Mouse (Mus musculus) retina, embryonic 14.5 days (tissue): ENCODE results near the gene Nat10.
A peak's percentile ranks its signal among the peaks of the same experiment; 100 is the strongest.

Source experiments
- DNase-seq: peaks from one replicate; pipeline ENCODE4 v3.0.0-alpha.2; 2015; ENCODE audit warnings: low spot score

The Nat10 gene

GRCm38 (mm10) chr2:103745481-103745880 lies 15.6 kb downstream of the Nat10 start:
- no peak for DNase-seq

GRCm38 (mm10) chr2:103743988-103744387 lies 17.1 kb downstream of the Nat10 start:
- peak; percentile 85 for DNase-seq

- DNase-seq: no peak
These were observed 17.5 kb downstream of the Nat10 start for GRCm38 (mm10) chr2:103743536-103743935.

- DNase-seq: no peak
These were observed 18.2 kb downstream of the Nat10 start for GRCm38 (mm10) chr2:103742821-103743220.

- DNase-seq: no peak
These were observed 29.6 kb downstream of the Nat10 start for GRCm38 (mm10) chr2:103731423-103731822.

- DNase-seq: no peak
These were observed 30.1 kb downstream of the Nat10 start for GRCm38 (mm10) chr2:103730999-103731398.

- DNase-seq: no peak
These were observed 33.0 kb downstream of the Nat10 start for GRCm38 (mm10) chr2:103728027-103728540.

GRCm38 (mm10) chr2:103724521-103724920 lies 36.5 kb downstream of the Nat10 start:
- no peak for DNase-seq

- DNase-seq: no peak
These were observed 41.8 kb downstream of the Nat10 start for GRCm38 (mm10) chr2:103719292-103719646.

GRCm38 (mm10) chr2:103718594-103719291 lies 42.3 kb downstream of the Nat10 start:
- peak; percentile 85 for DNase-seq

GRCm38 (mm10) chr2:103714412-103714811 lies 46.7 kb downstream of the Nat10 start:
- DNase-seq: no peak

GRCm38 (mm10) chr2:103713831-103714230 lies 47.2 kb downstream of the Nat10 start:
- DNase-seq: no peak

GRCm38 (mm10) chr2:103710849-103711248 lies 50.2 kb downstream of the Nat10 start:
- no peak for DNase-seq

- DNase-seq: no peak
These were observed 53.9 kb downstream of the Nat10 start for GRCm38 (mm10) chr2:103707056-103707776.

- no peak for DNase-seq
These were observed 54.8 kb downstream of the Nat10 start for GRCm38 (mm10) chr2:103706226-103706625.

- no peak for DNase-seq
These were observed 55.2 kb downstream of the Nat10 start for GRCm38 (mm10) chr2:103705826-103706225.

- no peak for DNase-seq
These were observed 57.2 kb downstream of the Nat10 start for GRCm38 (mm10) chr2:103703865-103704264.

GRCm38 (mm10) chr2:103703336-103703735 lies 57.7 kb downstream of the Nat10 start:
- no peak for DNase-seq

- DNase-seq: peak; percentile 38
These were observed 60.6 kb downstream of the Nat10 start for GRCm38 (mm10) chr2:103700514-103700913.

GRCm38 (mm10) chr2:103696177-103696576 lies 64.9 kb downstream of the Nat10 start:
- no peak for DNase-seq

- no peak for DNase-seq
These were observed 66.1 kb downstream of the Nat10 start for GRCm38 (mm10) chr2:103694777-103695563.

- DNase-seq: no peak
These were observed 68.3 kb downstream of the Nat10 start for GRCm38 (mm10) chr2:103692810-103693209.

- no peak for DNase-seq
These were observed 69.8 kb downstream of the Nat10 start for GRCm38 (mm10) chr2:103691278-103691677.
